Mouse (Mus musculus) bone marrow, adult 2 months (tissue): ENCODE data around the gene Slit3. TPM values are rescaled to one million over a fixed set of nuclear protein-coding genes. Genes with fewer than 3 reads are reported as not detected.

ENCODE experiments used
- H3K27ac ChIP-seq: fragments of 200-500 bp; 2 replicates; pipeline ENCODE4 v1.5.1; 2012; ENCODE audit warnings: low read depth, mild to moderate bottlenecking, control low read depth, inconsistent platforms, low read length; ENCODE audit not compliant: control insufficient read depth, poor library complexity, insufficient read depth
- H3K4me1 ChIP-seq: fragments of 200-500 bp; 2 replicates; pipeline ENCODE4 v1.6.1; 2011; ENCODE audit warnings: low read length; ENCODE audit not compliant: control insufficient read depth, insufficient read depth
- H3K4me3 ChIP-seq: fragments of 200-500 bp; replicated peaks from 2 replicates; pipeline ENCODE3; 2011; ENCODE audit warnings: mild to moderate bottlenecking, low read depth, low read length, control low read depth; ENCODE audit not compliant: control insufficient read depth
- CTCF ChIP-seq: fragments of 200-500 bp; IDR thresholded peaks from 2 replicates; pipeline ENCODE4 v1.5.1; 2011; ENCODE audit warnings: low read length, control low read depth; ENCODE audit not compliant: control insufficient read depth, insufficient read depth
- POLR2A ChIP-seq: fragments of 200-500 bp; IDR thresholded peaks from 2 replicates; pipeline ENCODE4 v1.6.1; 2011; ENCODE audit warnings: low read depth, mild to moderate bottlenecking, control low read depth, low read length, borderline replicate concordance; ENCODE audit not compliant: control insufficient read depth
- WGBS: fragments of 180-500 bp; shearing (Covaris S2); methylation state at CpG from one replicate; pipeline ENCODE4 v1.1.7; 2018; 5-methylcytosine and 5-hydroxymethylcytosine counted together
- polyA plus RNA-seq: library from polyadenylated mRNA; stranded (reverse); fragments of >200 nt; gene quantifications from 2 replicates; pipeline ENCODE4 v1.2.4, GENCODE M21; 2011; ENCODE audit warnings: low replicate concordance; ENCODE audit not compliant: missing spikeins, insufficient read depth, insufficient read length

Gene Slit3
- polyA plus RNA-seq, 1 experiment, result 2.0 TPM

DNA sequence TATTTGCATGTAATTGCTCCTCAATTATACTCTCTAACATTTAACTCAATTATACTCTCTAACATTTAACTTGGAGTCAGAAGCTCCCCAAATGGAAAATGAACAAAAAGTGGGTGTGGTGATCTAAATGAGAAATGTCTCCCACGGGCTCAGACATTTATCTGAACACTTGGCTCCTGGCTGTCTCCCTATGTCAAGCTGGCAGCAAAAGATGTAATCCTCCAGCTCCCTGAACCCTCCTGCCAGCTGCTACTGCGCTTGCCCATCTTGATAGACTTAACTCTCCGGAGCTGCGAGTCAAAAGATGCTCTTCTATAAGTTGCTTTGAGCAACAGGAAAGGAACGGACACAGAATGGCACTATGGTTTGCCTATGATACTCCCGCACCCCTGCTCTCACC lies 623.5 kb downstream of the Slit3 start:
- Histone ChIP-seq H3K4me3 (no peak overlapping the region), H3K27ac (no peak overlapping the region), H3K4me1 (no peaks in the 10 kb centered on the region)
- TF ChIP-seq POLR2A (no peak), CTCF (no peak)
- WGBS, result 82% methylated on average over 6 of the region's 6 CpGs

DNA sequence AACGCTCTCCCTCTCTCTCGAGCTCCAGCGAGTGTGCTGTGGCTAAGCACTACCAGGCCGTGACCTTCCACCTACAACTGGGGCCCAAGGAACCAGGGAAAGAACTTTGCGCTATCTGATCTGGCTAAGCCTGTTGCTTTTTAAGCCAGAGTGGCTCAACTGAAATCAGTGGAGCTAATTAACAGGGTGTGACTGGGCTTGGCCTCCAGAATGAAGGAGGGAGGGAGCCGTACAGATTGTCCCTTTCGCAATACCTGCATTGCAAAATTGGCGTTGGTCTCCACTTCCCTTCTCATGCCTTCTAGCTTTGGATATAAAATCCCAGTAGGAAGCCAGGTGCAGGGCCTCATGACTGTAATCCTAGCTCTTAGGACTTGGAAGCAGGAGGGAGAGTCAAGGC lies 629.6 kb downstream of the Slit3 start:
- H3K27ac ChIP-seq, result no peak overlapping the region
- TF ChIP-seq POLR2A (no peak), CTCF (no peak)
- 71% methylated on average over 8 of the region's 8 CpGs for WGBS
- H3K4me1 ChIP-seq, result no peaks in the 10 kb centered on the region
- no peak overlapping the region for H3K4me3 ChIP-seq

DNA sequence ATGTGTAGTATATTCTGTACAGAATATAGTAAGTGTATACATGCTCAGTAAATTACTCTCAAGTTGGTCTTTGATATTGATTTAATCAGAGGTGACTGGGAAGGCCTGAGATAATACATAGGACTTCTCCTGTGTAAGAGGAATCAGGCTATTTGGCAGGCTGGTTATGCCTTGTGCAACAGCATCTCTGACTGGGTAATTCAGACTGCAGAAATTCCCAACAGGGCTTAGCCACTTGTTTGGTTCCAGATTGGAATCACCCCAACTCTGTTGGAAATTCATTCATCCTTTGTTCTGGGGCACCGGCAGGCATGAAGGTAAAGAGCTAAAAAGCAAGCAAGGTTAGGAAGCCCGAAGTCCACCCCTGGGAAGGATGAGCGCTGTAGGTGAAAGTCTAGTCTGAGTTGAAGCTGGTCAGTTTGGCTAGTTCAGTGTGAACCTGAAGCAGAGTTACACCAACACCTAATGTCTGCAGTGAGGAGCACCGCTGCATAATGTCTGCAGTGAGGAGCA lies 633.9 kb downstream of the Slit3 start:
- no peak for TF ChIP-seq POLR2A
- TF ChIP-seq CTCF, result no peak
- WGBS, result 81% methylated on average over 4 of the region's 4 CpGs
- no peak overlapping the region for H3K27ac ChIP-seq

DNA sequence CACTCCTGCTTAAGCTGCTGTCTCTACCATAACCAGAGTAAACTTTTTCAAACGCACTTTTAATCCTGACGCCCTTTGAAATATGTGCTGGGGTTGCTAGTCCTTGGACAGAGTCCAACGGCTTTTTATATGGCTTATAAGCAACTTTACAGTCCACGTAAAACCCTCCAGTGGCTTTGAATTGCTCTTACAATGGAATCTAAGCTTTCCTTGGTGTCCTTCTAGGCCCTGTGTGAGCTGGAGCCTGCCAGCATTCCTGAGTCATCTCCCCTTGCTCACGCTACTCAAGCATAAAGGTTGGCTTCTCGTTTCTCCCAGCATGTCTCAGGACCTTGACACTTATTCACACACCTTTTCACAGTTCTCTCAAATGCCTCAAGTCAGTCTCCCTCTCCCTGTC lies 634.5 kb downstream of the Slit3 start:
- H3K4me3 ChIP-seq, result no peak overlapping the region
- WGBS, result 72% methylated on average over 6 of the region's 6 CpGs
- TF ChIP-seq CTCF (no peak), POLR2A (no peak)
- H3K27ac ChIP-seq, result no peak overlapping the region
- no peaks in the 10 kb centered on the region; the same call in 1 of the 2 replicates for H3K4me1 ChIP-seq

More for the DNA sequence above, 633.9 kb downstream of the Slit3 start:
- Histone ChIP-seq H3K4me1 (no peaks in the 10 kb centered on the region; the same call in 1 of the 2 replicates), H3K4me3 (no peak overlapping the region)

DNA sequence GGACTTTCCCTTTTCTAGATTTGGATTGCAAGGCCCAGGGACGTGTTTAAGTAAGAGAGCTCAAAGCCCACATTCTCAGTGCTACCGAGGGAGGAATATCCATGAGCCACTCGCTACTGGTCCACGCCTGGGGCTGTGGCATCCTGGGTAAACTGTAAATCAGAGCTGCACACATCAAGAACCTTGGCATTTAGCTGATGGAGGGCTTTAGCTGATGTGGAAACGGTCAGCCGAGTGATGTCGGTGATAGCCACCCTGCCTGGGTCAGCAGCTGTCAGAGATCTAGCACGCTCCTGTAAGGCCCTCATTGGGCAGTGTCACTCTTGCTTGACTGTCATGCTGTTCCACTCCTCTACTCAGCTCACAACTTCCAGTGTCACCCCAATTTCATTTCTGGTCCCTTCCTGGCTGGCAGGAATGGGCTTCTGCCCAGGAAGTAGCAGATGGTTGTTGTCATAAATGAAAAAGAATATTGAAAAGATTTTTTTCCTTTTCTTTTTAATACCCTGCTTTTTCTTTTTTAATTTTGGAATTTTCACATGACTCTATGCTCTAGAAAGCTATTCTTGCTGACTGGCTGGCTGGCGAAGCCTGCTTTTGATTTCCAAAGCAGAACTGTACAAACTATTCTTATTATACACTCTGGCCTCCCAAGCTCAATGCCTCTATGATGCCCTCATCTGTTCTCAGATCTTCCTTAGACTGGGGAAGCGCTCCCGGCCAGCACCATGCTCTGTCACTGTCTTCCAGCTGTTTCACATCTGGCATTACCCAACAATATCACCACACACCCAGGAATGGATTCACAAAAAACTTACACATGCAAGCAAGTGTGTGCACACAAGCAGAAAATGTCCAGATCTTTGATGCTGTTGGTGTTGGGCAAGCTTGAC lies 635.6 kb downstream of the Slit3 start:
- Histone ChIP-seq H3K27ac (no peak overlapping the region), H3K4me1 (no peaks in the 10 kb centered on the region; the same call in 1 of the 2 replicates), H3K4me3 (no peak overlapping the region)
- 77% methylated on average over 11 of the region's 11 CpGs for whole genome bisulfite sequencing
- no peak for TF ChIP-seq CTCF
- TF ChIP-seq POLR2A, result no peak
